Mouse (Mus musculus): ENCODE measurements at regions not wholly inside any gene's neighbourhood (a gene's known extent, or its start where the extent isn't known, plus 50 kb on each side); places are given as distances from the start of the nearest gene placed in this dataset.

DNA sequence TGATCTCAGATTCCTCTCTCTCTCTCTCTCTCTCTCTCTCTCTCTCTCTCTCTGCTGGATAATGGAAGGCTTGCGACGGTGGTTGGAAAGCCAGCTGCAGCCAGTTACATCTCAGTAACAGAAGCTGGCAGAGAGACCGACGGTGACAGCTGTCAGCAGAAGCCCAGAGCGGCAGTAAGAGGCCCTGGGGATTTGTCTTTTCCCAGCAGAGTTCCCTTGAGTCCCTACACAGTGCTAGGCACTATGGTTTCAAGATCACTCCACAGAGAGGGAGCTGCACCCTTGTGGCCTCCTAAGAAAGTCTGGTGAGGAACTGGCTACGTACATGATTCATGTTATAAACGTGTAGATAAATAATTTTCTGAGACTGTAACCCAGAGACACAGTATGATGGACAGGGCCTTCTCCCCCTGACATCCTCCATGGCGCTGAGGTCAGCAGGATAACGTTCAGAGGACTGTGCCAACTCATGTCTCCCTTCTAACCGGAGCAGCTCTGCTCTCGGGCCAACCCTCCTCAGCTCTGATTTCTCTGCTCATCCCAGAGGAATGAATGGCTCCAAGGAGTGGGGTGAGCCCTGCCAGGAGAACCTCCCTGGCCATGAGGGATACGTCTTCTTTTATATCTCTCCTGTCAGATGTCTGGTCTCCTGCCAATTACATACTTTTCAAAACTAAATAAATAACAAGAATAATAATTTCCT is 253.5 kb upstream of the Cadm1 start:
- peak; percentile 18 for DNase-seq

DNA sequence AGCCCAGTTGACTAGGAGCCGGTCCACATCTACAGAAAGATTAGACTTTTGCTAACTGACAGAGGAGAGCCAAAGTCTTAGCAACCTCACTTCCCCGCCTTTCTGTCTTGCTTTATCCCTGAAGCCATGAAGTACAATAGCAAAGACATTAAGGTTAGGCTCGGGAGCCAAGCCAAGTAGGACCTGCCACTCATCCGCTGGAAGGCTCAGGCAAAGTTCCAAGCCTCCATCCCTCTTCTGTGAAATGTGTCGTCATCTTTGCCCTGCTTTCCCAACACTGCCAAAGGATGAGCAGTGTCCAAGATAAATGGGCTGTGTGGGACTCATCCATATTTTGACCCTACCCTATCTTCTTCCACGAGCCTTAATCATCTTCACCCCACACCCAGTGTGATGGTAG is 250.6 kb upstream of the Cadm1 start:
- DNase-seq: peak; percentile 60

DNA sequence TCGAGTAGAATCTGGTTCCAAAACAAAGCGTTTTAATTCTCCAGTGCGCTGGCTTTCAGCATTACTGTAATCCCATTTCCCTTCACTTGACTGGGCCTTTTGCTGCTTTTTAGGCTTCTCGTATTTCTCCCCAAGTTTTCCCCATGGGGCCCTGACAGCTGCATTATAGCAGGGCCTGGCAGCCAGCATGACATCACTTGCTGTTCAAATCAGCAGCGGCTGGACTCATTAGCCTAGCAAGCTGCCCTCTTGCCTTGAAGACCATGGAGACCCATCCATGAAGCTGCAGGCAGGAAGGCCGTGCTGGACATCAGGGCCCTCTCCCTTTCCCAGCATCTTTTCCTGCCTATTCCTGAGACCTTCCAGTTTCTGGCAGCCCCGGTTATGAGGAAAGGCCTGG is 249.8 kb upstream of the Cadm1 start:
- peak; percentile 7 for DNase-seq

DNA sequence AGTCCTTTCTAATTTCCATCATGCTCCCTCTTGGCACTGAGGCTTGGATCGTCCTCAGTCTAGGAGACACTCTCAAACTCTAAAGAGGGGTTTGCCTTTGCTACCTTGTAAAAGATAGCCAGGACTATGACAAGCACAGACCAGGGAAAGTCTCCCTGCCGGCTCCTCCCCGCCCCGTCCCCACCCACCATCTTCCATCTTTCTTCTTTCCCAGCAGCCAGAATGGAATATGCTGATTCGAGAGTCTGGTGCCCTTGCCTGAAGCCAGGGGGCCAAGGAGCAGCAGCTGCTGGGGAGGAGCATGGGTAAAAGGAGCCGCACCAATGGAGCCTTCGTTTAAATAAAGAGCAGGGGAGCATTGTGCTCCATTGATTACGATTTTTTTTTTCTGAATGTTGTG is 249.4 kb upstream of the Cadm1 start:
- DNase-seq: no peak

DNA sequence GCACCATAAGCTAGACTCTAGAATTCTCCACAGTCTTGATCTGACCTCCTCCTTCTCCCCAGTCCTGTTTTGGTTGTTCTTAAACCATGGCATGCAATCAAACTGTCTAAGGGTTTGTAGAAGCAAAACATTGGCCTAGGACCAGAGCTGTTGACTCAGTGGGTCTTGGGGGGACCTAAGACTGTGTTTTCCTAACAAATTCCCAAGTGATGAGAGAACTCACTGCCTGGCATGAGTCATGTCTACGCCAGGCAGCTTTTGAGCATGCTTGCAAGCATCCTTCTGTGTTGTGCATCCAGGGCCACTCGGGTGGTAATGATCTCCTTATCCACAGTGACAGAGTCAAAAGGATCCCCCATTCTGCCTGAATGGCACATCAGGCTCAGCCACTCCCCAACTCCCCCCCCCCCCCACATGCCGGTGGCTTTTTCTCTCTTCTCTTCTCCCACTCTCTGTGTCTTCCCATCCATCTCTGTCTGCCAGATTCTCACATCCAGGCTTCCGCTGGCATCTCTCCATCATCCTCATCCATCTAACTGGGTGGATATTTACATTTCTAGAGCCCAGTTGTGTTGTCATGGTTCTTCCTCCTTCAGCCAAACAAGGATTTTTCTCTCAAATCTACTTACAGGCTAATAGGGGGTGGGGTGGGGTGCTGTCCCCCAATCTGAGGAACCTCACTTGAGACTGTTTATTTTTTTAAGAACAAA is 246.1 kb upstream of the Cadm1 start:
- no peak for DNase-seq

DNA sequence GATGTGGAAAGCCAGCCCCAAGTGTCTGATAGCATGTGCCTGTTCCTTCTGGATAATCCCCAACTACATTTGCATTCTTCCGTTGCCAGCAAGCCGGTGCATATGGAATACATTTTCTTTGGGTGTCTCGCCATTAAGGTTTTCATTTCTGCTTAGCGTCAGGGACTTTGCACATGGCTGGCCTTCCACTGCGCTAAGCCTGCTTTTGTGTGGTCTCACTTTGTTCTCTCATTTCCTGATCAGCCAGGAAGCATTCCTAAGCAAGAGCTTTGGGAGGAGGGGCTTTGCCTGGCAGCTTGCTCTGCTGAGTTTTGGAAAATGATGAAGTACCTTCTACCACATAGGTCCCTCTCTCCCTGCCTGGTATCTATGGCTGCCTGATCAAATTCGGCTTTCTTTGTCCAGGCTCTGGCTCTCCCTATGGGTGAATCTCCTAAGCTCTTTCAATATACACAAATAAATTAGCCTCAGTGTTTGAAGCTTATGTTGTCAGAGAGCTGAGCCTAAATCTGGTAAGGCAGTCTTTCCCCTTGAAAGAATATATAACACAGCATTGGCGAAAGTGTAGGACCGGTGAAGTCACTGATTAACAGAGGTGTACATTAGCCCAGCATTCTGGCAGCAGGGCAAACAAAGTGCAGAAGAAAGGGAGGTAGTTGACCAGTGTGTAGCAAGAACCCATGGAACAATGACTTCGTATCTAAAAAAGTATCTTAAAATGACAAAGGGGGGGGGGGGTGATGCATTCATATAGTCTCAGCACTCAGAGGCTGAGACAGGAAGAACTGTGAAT is 242.8 kb upstream of the Cadm1 start:
- no peak for DNase-seq

DNA sequence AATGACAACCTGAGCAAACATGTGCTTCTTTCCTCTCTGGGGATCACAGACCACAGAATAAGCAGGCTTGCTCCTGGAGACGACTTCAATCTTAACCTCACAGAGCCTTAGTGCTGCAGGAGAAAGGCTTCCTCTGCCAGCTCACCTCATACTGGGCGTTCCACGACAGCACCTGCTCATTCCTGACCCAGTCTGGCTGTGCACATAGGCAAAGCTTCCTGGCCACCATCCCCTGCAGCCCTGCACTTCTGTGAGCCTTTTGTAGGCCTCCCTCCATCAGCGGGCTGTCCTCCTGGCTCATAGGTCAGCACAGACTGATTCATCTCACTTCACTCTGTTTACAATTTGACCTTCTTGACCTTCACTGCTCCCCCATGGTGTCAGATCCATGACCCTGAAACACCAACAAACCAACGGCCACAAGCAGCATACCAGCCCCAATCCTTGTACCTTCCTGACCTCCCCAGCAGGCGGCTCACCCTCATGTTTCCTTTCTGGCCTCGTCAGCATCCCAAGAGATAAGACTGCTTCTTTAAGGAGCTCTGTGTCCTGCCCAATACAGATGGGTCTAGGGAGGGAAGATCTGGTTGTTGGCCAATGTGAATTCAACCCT is 241.3 kb upstream of the Cadm1 start:
- DNase-seq: no peak

DNA sequence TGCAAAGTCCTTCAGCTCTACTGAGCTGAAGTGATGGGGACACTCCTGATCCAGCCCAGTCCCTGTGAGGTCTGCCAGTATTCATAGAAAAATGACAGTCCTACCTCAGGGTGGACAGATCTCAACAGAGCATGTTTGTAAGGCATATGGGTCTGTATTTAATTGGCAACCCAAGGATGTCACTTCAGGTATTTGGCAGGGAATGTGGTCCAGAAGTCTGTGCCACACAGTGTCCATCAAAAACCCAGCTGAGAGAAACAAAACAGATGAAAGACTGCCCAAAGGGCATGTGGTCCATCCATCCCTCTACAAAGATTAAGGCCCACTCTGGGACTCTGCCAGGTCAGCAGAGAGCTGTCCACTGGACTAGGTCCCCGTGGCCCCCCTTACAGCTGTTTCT is 229.3 kb upstream of the Cadm1 start:
- no peak for DNase-seq

DNA sequence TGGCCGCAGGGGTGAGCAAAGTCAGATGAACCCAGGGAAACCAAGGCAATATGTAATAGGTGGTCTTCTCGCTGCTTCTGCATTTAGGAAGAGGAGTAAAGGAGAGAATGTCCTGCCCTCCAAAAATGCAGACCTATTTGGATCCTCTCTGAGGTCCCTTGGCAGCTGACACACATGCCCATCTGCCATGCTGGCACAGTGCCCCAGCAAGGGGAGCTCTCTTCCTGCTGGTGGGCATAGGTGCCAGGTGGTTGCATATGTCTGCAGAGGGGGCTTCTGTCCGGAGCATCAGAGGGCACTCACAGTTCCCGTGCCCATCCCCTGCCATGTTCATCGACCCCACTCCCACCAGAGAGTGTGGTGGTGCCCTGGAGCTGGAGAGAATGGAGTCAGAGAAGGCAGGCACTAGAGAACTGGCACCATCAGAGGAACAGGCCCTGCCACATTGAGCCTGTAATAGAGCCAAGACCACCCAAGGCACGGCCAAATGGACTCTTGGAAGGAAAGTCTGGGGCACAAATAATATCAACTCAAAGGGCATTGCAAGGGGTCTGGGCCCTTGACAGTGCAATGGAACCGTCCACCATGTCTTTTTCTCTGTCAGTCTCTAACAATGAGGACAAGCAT is 222.7 kb upstream of the Cadm1 start:
- DNase-seq: no peak

DNA sequence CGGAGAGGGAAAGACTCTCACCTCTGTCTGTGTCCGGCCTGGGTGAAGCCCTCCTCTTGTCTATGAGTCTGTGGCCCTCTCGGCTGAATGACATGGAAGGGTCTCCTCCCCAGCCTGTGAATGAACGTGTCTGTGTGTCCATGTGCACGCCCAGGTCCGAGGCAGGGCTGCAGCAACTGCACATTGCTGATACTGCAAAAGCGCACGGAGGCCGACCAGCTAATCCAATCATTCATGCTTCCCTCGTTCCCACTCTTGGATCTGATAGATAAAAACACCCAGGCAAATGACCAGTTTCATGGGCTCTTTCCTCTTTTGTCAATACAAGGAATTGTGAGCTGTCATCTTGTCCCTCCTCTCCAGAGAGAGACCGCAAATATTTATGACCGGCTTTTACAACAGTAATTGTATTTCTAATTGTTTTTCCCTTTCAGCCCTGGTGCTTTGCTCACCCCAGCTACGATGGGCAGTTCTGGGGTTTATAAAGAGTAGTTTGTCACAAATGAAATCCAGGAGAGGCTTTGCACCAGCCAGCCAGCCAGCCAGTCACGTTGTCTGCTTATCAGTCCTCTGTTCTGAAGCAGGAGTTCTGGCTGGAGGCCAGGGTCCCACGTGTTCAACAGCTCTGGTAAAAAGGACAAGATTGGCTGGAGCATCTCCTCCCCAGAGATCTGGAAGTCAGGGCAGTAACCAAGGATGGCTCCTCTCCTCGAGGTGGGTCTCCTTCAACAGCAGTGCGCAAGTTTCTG is 222.0 kb upstream of the Cadm1 start:
- DNase-seq: peak; percentile 74

DNA sequence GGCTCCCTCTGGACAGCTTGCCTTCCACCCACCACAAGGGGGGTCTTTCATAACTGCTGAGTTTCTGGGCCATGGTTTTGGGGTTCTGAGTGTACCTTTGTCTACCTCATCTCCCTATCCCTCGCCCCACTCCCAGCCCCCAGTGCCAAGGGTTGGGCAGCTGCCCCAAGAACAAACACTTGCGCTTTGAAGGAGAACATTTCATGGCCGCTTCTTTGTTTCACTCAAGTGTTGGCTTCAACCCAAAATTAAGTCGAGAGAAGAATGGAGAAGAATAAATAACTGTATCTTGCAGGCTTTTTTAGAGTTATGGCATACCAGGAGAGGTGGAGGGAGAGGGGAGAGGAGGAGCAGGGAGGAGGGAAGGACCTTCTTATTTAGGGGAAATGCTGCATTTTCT is 216.5 kb upstream of the Cadm1 start:
- DNase-seq: no peak

DNA sequence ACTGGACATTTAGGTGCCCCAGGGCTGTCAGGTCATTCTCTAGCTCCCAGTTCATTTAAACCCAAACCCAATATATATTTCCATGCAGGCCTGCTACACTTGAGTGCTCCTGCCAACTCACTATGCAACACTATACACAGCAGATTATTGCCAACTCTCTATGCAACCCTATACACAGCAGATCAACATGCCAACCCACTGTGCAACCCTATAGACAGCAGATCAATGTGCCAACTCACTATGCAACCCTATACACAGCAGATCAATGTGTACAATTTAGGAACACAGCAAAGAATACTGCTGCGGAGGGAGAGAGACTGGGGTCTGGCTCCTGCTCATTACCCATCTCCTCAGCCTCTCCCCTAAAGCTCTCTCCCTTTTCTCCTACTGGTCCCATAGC is 215.7 kb upstream of the Cadm1 start:
- DNase-seq: no peak

DNA sequence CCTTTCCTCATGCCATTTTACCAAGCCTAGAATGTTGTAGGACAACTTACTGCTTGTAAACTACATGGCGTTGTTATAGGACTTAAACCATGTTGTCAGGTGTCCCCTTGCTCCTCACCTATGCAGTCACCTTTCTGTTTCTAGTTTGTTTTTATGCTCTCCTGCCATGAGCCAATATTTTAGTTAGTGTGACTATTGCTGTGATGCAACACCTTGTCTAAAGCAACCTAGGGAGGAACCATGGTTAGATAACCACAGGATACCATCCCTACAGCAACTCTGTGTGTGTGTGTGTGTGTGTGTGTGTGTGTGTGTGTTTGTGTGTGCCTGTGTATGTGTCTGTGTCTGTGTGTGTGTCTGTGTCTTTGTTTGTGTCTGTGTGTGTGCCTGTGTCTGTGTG is 209.6 kb upstream of the Cadm1 start:
- DNase-seq: no peak

DNA sequence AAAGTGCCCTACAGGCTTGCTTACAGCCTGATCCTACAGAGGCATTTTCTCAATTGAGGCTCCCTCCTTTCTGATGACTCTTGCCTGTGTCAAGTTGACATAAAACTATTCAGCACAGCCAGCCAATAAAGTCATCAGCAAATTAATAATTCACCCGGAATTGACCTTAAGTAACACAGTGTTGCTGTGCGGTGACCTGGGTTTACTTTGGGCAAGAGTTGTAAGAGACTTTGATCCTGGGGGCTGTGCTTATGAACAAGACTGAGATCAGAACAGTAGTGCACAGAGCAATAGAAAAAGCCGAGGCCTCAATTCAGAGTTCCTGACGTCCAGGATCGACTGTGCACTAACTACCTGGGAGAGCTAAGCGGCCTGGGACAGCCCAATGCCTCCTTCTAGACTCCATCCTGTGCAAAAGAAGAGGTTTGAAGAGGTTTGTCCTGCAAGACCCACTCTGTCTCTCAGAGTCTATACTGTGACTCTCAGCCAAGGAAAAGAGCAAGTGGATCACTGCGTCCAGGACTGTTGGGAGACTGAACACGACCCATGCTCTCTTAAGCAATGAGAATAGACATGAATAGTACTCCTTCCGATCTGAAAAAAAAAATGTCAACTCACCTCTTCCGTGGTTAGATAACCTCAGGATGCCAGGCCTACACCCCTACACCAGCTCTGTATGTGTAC is 208.7 kb upstream of the Cadm1 start:
- DNase-seq: no peak

DNA sequence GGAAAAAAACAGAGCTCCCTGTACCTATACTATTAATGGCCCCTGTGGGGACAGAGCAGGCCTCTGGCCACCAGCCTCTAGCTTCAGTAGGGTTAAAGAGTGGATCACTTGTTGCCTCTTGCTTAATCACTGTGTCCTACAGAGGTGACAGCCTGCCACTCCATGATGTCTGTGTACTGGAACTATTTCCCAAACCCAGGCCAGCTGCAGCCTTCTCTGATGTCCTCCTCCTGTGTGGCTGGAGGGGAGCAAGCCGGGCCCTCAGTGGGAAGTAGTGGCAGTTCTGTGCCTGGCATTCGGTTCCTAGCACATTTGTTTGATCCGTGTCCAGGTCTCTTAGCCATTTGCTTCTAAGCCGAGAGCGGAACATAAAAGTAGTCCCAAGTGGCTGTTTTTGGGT is 207.7 kb upstream of the Cadm1 start:
- no peak for DNase-seq

DNA sequence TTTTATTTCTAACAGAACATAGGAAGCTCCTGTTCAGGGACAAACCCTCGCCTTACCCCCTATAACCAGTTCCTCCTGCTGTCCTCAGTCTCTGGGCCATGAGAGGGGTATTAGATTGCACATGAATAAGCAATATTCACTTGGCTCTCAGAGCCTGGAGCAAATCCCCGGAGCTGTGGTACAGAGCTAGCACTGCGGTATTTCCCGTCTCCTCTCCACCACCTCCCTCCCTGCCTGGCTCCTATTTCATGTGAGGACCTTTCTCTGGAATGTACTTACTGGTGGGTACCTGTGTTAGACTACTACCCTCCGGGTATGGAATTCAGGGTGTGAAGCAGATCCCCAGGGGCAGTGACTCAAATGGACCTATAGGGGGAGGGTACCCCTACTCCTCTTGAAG is 206.9 kb upstream of the Cadm1 start:
- DNase-seq: no peak

DNA sequence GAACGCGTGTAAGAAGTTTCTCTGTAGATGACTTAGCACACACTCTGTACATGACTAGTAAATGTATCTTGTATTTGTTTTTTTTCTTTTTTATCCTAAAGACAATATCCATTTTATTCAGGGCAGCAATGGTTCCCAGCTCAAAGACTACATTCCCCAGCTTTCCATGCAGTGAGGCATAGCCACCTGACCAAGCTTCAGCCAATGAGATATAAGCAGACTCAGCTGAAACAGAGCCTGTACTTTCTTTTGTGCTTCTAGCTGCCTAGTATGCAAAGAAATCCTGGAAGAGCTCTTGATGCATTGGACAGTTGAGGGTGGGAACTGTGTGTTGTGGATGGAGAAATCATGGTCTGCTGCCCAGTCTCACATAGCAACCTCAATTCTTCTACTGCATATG is 202.4 kb upstream of the Cadm1 start:
- no peak for DNase-seq

DNA sequence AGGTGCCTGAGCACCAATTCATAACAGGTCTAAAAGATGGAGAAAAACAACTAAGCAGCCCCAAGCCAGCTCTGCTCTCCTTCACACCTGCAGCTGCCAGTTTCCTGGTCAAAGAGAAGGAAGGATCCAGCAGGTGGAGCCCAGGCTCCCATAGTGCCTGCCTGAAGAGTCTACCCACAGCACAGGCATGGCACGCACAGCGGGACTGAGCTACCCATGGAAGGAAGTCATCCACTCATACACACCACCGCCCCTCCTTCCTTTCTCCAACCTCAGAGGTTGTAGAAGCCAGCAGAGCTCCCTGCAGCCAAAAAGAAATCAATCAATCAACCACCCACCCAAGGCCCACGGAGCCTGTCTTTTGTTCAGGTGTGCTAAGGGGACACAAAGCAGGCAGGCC is 197.0 kb upstream of the Cadm1 start:
- DNase-seq: no peak

DNA sequence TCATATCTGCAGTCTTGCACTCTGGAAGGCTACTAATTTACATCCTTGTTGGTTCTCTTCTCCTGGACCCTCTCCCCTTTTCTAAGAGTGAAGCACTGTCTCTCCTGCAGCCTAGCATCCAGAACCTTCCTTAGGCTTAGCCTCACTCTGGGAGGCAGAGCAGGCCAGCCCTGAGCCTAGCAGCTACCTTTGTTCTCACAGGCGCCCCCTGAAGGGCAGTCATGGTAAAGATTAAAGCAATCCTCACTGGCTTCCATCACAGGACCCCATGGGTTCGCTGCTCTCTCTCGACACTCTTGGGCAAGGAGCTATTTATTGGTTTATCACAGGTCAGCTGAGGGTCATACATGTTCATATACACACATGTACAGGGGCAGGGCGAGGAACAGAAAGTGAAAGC is 191.8 kb upstream of the Cadm1 start:
- DNase-seq: peak; percentile 39

DNA sequence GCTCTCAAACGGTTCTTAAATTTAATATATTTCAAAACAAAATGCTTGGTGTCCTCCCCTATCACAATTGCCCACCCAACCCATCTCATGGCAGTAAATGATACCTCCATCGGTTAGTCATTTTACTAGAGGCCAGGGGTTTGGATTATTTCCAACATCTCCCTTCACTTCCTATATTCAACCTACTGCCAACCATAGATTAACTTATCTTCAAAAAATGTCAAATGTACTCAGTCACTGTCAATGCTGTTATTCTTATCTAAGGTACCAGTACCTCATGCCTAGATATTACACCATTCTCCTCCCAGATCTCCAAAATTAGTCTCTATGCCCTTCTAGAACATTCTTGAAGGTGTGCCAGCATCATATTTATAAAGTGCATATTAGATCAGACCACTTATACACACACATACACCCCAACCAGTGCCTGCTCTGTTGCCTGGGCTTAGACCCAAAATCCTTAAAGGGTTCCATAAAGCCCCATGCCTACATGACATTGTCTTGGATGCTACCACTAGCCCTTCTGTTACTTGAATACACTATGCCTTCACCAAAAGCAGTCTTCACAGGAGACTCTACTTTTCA is 183.4 kb upstream of the Cadm1 start:
- DNase-seq: no peak

DNA sequence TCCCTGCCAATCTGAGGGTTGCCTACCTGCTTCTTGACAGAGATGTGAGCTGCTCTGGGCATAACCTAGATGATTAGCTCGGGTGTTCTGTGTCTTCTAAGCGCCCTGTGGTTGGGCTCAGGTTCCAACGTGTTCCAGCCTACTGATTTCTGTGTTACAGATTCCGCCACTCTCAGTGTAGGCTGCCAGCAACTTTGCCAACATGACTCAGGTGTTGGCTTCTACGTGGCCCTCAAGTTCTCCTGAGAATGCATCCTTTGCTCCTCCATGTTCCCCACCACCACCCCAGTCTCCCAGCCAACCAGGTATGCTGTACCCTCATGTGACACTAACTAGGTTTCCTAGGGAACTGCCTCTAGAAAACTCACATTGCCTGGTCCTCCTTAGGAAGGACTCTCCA is 179.7 kb upstream of the Cadm1 start:
- DNase-seq: no peak
